Comparison of ENCODE assay signal across 9 mouse cellular contexts in the genomic region with DNA sequence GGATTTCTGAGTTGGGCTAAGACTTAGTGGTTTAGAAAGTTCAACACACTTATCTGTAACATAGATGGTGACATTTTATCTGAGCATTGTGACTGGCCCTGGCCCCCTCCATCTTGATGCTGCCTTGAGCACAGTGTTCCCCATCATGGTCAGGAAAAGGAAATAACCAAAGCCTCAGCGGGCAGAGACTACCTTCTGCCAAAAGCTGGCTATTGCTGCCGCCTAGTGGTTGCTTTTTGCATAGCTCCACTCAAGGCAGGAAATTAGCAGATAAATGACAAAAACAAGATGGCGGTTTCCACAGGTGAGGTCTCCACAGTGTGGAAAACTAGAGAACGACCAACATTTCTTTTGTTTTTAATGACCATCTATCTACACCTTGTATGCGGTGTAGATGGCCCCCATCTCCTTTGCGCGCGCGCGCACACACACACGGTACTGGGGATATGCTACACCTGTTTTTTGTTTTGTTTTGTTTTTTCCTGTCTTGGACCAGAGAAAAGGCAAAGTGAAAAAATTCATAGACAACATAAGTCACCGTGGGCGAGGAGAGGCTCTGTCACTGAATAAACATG. TPM values are rescaled to one million over a fixed set of nuclear protein-coding genes. Genes with fewer than 3 reads are reported as not detected.
DNase-seq lines count a peak whose midpoint lies in the region; ATAC-seq and TF ChIP-seq lines count a peak whose summit lies in the region.
"Had no signal": no experiment of that assay in that cellular context is flagged by ENCODE, and none has a peak within 500 bp of the region (broad histone marks: within the 10 kb centered on the region; RNA-seq: fewer than 3 reads in every experiment).

No protein-coding gene starts in this region.

- no peak overlapping the region for H3ac ChIP-seq in C2C12 (ENCODE audit: control insufficient read depth, insufficient read length, low read depth)

- H3K79me2 ChIP-seq in C2C12 (ENCODE audit: control insufficient read depth, insufficient read depth) = no peaks in the 10 kb centered on the region
- H3K79me2 ChIP-seq in liver, adult 2 months (ENCODE audit: control insufficient read depth, insufficient read depth, low read length) = no peaks in the 10 kb centered on the region

- no peak overlapping the region for H3K9ac ChIP-seq in kidney, embryonic 16.5 days (replicated peaks; ENCODE audit: low read length)
- no peak overlapping the region for H3K9ac ChIP-seq in liver, adult 2 months (ENCODE audit: low read depth, low read length)
- H3K9ac ChIP-seq: limb, embryonic 13.5 days had no signal

- 54% methylated on average over 13 of the region's 13 CpGs for WGBS in kidney, embryonic 16.5 days
- WGBS in liver, adult 2 months = 58% methylated on average over 13 of the region's 13 CpGs

- peak; percentile 87 for DNase-seq in R1 (ENCODE audit: low read depth, low spot score)
- DNase-seq in cerebellum, postnatal 25 days = peak; percentile 83 to 89
- peak; percentile 64 for DNase-seq in gastrocnemius, postnatal 25 days
- peak; percentile 55 for DNase-seq in liver, adult 2 months (ENCODE audit: extremely low read depth, low read depth, low spot score)
- DNase-seq in retina, adult 2 months (ENCODE audit: low read depth, low spot score) = peak; percentile 43
- DNase-seq in thymus, postnatal 14 days = peak; percentile 91

- H3K79me3 ChIP-seq in C2C12 (ENCODE audit: low read depth) = no peaks in the 10 kb centered on the region

- no peaks in the 10 kb centered on the region for H3K4me1 ChIP-seq in kidney, embryonic 16.5 days (ENCODE audit: insufficient read depth, low read length)
- peaks cover 2% of the 10 kb centered on the region for H3K4me1 ChIP-seq in liver, adult 2 months (ENCODE audit: control insufficient read depth, insufficient read depth, low read length)
- H3K4me1 ChIP-seq: limb, embryonic 13.5 days had no signal

- no peak for TF ChIP-seq POLR2A in liver, adult 2 months (IDR thresholded peaks at IDR 0.05; ENCODE audit: extremely low read depth, insufficient read depth, low read length)

- H3K27me3 ChIP-seq in C2C12 (ENCODE audit: control insufficient read depth, insufficient read depth, insufficient read length) = peaks cover 11% of the 10 kb centered on the region
- H3K27me3 ChIP-seq in kidney, embryonic 16.5 days (ENCODE audit: insufficient read depth, low read length) = no peaks in the 10 kb centered on the region
- 0 out of 2 replicates have a peak, but pooled peaks cover 3% of the 10 kb centered on the region for H3K27me3 ChIP-seq in liver, adult 2 months (ENCODE audit: control insufficient read depth, insufficient read depth, low read length)
- H3K27me3 ChIP-seq: limb, embryonic 13.5 days had no signal

- no peak overlapping the region for H3K4me2 ChIP-seq in kidney, embryonic 16.5 days (replicated peaks; ENCODE audit: low read depth, low read length)
- H3K4me2 ChIP-seq: limb, embryonic 13.5 days had no signal

- ATAC-seq in kidney, embryonic 16.5 days (ENCODE audit: low FRiP score, low TSS enrichment) = peak; percentile 49

- TF ChIP-seq CTCF in C2C12 (IDR thresholded peaks at IDR 0.05; ENCODE audit: control insufficient read depth, insufficient read depth, insufficient read length) = peak; percentile 72
- TF ChIP-seq CTCF in liver, adult 2 months (IDR thresholded peaks at IDR 0.05; ENCODE audit: low read depth, low read length) = peak; percentile 69

- no peak overlapping the region for H3K4me3 ChIP-seq in C2C12 (ENCODE audit: insufficient read depth, poor library complexity, severe bottlenecking)
- H3K4me3 ChIP-seq in kidney, embryonic 16.5 days (ENCODE audit: low read length) = no peak overlapping the region
- H3K4me3 ChIP-seq in liver, adult 2 months (ENCODE audit: insufficient read depth, low read depth, low read length) = no peak overlapping the region
- H3K4me3 ChIP-seq: limb, embryonic 13.5 days had no signal

- no peaks in the 10 kb centered on the region for H3K36me3 ChIP-seq in C2C12 (ENCODE audit: control insufficient read depth, insufficient read depth)
- H3K36me3 ChIP-seq in kidney, embryonic 16.5 days (ENCODE audit: insufficient read depth, low read length) = no peaks in the 10 kb centered on the region
- H3K36me3 ChIP-seq in liver, adult 2 months (ENCODE audit: control insufficient read depth, insufficient read depth, low read length) = no peaks in the 10 kb centered on the region
- H3K36me3 ChIP-seq: limb, embryonic 13.5 days had no signal

- no peaks in the 10 kb centered on the region for H3K9me3 ChIP-seq in kidney, embryonic 16.5 days (ENCODE audit: low read length)
- H3K9me3 ChIP-seq: limb, embryonic 13.5 days had no signal

- H3K27ac ChIP-seq in kidney, embryonic 16.5 days (ENCODE audit: low read length) = no peak overlapping the region
- no peak overlapping the region for H3K27ac ChIP-seq in liver, adult 2 months (replicated peaks; ENCODE audit: insufficient read depth, low read depth, low read length)
- H3K27ac ChIP-seq: limb, embryonic 13.5 days had no signal

TF ChIP-seq in C2C12, 6 proteins besides CTCF, POLR2A, EP300 and RAD21:
- TF ChIP-seq CEBPB (IDR thresholded peaks at IDR 0.05; ENCODE audit: low read depth) = no peak
- TF ChIP-seq MYOD1 (IDR thresholded peaks at IDR 0.05; ENCODE audit: control insufficient read depth, insufficient read length, low read depth) = no peak
- TF ChIP-seq USF1 (IDR thresholded peaks at IDR 0.05; ENCODE audit: low read depth) = no peak
- no peak for TF ChIP-seq FOSL1 (IDR thresholded peaks at IDR 0.05; ENCODE audit: insufficient read depth, low read length, poor library complexity, severe bottlenecking)
- TF ChIP-seq MAX (IDR thresholded peaks at IDR 0.05) = no peak
- TF ChIP-seq MYOG (IDR thresholded peaks at IDR 0.05; ENCODE audit: control insufficient read depth, extremely low read depth, insufficient read length) = no peak

RNA-seq across cellular contexts. Expression of a gene that starts 7.4 kb away (rescaled TPM):
- polyA plus RNA-seq in C2C12 (2012; fragmentation: generic; extraction: Trizol) = 0.01 TPM
- not detected for total RNA-seq in gastrocnemius, postnatal 25 days (2021)
- polyA plus RNA-seq in kidney, embryonic 16.5 days (2015; fragmentation: Nextera tagmentation; extraction: Ambion mirVana) = not detected in 2 replicates
- total RNA-seq in liver, adult 2 months (2014; rRNA removed) = not detected in 2 replicates
- polyA plus RNA-seq in liver, adult 2 months (2012; rRNA removed) = 0.05 TPM in 1 of 2 replicates, not detected in the other
- polyA plus RNA-seq: limb, embryonic 13.5 days had no signal

RNA-seq across cellular contexts. Expression of a gene that starts 26.0 kb away (rescaled TPM):
- not detected for polyA plus RNA-seq in C2C12 (2012; fragmentation: generic; extraction: Trizol)
- 1 to 10 TPM in 1 of 2 experiments, under 1 TPM in 1; 0.41 to 4.8 TPM for total RNA-seq in gastrocnemius, postnatal 25 days (2021)
- polyA plus RNA-seq in kidney, embryonic 16.5 days (2015; fragmentation: Nextera tagmentation; extraction: Ambion mirVana) = 0.61 and 0.81 TPM in 2 replicates
- 0.54 TPM in 1 of 2 replicates, not detected in the other for total RNA-seq in liver, adult 2 months (2014; rRNA removed)
- polyA plus RNA-seq in liver, adult 2 months (2012; rRNA removed) = not detected in 2 replicates

RNA-seq across cellular contexts. Expression of a gene that starts 45.3 kb away (rescaled TPM):
- polyA plus RNA-seq in C2C12 (2012; fragmentation: generic; extraction: Trizol) = 4.5 TPM
- total RNA-seq in gastrocnemius, postnatal 25 days (2021) = 1 to 10 TPM; 5.2 to 5.8 TPM
- polyA plus RNA-seq in kidney, embryonic 16.5 days (2015; fragmentation: Nextera tagmentation; extraction: Ambion mirVana) = 1.6 and 3.0 TPM in 2 replicates
- total RNA-seq in liver, adult 2 months (2014; rRNA removed) = 7.0 and 12.9 TPM in 2 replicates
- 24.0 and 26.2 TPM in 2 replicates for polyA plus RNA-seq in liver, adult 2 months (2012; rRNA removed)
